Mouse (Mus musculus) monocyte, adult 59 days (primary cell): ENCODE measurements around the gene Olfr315. TPM values are rescaled to one million over a fixed set of nuclear protein-coding genes. Genes with fewer than 3 reads are reported as not detected.

ENCODE experiments used
- total RNA-seq, 2 experiments: library from RNA; stranded (reverse); gene quantifications; one replicate each; pipeline ENCODE4 v1.2.4; 2023

Olfr315 gene
- not detected for total RNA-seq

DNA sequence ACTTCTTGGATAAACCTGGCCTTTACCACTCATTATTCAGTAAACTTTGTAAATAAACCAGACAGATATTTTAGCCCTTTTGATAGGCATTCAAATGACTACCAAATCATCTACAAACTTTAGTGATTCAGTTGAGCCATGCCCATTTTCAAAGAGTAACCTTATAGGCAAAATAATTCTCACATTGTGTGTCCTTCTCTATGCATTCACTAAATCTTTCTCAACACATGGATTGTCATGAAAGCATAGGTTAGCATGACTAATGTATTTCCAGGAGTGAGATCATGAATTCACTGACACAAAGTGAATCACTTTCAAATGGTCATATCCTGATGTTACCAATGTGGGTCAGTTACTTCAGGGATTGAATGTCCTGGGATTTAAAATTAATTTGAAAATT lies at the start of gene Olfr315:
Olfr315 (plus strand) TSS at position 301 of the 400 bp plus-strand sequence.

DNA sequence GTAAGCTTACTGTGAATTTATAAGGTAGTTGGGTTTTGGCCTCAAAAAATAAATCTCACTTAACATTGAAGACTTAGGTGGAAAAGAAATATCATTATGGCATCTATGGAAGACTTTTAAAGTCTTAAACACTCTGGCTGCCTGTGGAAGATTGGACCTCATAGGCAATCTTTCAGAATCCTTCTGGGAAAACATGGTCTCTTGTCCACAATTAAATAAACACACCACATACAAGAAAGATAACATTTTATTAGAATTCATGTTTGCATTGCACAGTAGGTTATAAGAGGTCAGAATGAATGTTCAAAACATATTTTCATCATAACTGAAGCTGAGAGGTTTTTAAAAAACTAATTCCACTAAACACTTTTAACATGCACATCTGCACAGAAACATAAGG lies 49.1 kb upstream of the Olfr315 start, which contains the start of gene Olfr318:
Olfr318 (minus strand) TSS at position 101 of the 400 bp plus-strand sequence.

DNA sequence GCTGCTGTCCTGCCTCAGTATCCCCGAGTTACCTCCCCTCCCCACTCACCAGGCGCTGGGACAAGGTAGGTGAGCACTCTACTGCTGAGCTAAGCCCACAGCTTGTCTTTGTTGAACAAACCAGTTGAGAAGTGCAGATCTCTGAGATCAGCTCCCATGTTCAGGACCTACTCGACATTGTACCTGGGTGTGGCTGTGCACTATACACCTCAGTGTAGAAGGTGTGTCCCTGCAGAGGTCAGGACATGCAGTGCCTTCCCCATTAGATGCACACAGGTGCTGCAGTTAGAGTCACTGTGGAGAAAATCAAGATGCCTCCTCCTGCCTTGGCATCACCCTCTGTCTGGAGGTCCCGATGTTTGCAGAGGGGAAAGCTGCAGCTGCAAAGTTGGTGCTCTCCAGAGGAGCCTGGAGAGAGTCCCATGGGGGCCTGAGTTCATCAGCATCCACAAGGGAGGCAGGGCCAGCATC lies 34.2 kb upstream of the Olfr315 start, which contains the start of gene Olfr317:
Olfr317 (minus strand) TSS at position 421 of the 471 bp plus-strand sequence.

DNA sequence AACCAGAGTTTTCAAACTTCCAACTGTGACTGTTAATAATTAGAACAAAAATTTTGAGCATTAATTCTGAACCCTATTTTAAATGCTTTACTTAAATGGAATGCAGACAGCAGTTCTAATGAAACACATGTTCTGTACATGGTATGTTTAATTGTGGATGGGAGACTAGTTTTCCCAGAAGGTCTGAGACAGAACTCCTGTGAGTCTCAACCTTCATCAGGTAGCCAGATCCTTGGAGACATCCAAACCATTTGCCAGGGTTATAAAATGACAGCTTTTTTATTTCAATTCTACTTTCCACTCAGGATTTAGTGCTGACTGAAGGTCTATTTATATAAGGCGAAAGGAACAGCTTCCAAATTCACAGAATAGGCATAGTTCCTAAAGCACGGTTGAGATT lies 20.6 kb upstream of the Olfr315 start, which contains the start of gene Olfr316:
Olfr316 (plus strand) TSS at position 301 of the 400 bp plus-strand sequence.

DNA sequence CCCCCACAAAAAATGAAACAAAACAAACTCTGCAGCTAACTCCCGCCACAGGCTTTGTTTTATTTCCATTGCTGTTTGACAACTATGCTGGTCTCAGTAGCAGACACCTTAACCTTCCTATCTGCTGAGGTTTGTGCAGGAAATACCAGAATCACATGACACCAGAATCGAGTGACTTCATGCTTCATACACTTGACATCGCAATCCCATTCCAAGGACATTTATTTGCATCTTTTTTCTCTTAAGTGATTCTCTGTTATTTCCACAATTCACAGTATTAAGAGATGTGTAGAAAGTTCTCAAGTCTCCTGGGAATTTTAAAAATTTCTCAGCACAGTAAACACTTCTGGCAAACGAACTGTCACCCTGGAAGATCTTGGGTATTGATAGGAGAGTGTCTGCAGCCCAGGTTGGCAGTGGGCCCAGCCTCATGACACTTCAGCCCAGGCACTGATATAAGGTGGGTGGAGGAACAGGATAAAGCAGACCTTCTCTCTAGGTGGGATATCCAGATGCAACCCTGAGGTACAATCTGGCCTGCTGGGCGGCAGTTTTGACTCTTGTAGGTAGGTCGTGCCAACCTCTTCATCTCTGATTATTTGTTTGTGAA lies 9.6 kb downstream of the Olfr315 start, which contains the start of gene Olfr314:
Olfr314 (plus strand) TSS at position 473 of the 610 bp plus-strand sequence.

DNA sequence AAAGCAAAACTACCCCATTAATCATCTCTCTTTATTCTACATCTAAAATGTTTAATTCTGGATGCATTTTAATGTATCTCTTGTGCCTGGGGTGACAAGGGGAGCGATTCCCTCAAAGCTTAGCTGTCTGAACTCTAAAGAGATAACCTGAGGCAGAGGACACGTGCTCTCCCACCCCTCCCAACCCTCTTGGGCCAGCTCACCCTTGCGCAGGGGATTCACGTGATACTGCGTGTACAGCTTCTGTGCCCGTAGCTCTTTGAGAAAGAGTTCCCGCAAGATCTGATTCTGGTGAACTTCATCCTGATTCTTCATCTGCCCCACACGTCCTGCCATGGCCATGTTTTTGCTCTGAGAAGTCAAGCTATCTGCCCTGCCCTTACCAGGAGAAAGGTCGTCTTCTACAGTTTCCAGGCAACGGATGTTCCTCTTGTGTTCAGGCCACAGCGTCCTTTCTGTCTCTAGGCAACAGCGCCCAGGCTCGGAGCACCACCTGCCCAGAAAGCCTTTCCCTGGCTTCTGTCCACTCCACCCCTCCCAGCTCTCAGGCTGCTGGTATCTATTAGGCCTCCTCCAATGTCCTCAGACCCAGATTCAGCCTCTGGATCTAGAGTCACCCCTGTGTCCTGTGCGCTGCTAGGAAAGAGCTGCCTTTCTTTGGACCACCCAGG lies 28.7 kb downstream of the Olfr315 start, which contains the start of gene Fam183b:
Fam183b (minus strand) TSS at position 403 of the 671 bp plus-strand sequence.

DNA sequence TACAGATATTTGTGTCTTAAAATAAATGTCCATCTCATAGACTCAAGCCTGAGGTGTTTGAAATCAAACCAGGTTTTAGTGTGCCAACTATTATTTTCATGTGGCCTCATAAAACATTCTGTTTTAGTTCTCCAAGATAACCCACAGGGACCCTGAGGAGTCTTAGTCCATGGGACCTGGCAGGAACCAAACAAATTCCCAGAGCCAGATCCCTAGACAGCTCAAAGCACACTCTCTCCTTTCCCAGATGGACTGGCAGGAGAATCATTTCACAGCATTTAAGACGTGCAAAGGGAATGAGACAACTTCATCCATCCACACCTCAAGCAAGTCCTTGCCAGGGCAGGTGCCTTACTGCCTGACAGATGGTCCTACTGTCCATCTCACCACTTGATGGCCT lies 41.7 kb downstream of the Olfr315 start, which contains the start of gene Olfr313:
Olfr313 (plus strand) TSS at position 301 of the 400 bp plus-strand sequence.

DNA sequence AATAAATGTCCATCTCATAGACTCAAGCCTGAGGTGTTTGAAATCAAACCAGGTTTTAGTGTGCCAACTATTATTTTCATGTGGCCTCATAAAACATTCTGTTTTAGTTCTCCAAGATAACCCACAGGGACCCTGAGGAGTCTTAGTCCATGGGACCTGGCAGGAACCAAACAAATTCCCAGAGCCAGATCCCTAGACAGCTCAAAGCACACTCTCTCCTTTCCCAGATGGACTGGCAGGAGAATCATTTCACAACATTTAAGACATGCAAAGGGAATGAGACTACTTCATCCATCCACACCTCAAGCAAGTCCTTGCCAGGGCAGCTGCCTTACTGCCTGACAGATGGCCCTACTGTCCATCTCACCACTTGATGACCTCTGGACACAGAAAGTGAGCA lies 55.9 kb downstream of the Olfr315 start, which contains the start of gene Olfr312:
Olfr312 (plus strand) TSS at position 301 of the 400 bp plus-strand sequence.

Other genes starting within 250 kb of the Olfr315 start
- gene Olfr330, start 238.4 kb upstream of the Olfr315 start, total RNA-seq = not detected
- not detected for gene Olfr329-ps, start 226.8 kb upstream of the Olfr315 start, total RNA-seq
- gene Olfr328, start 217.6 kb upstream of the Olfr315 start, total RNA-seq = under 1 TPM in 1 of 2 experiments, not detected in 1; 0.39 TPM
- not detected for gene Olfr224, start 202.6 kb upstream of the Olfr315 start, total RNA-seq
- gene Olfr325, start 195.5 kb upstream of the Olfr315 start, total RNA-seq = not detected
- gene Olfr324, start 178.1 kb upstream of the Olfr315 start, total RNA-seq = not detected
- not detected for gene 2210407C18Rik, start 157.1 kb upstream of the Olfr315 start, total RNA-seq
- gene Olfr323, start 142.7 kb upstream of the Olfr315 start, total RNA-seq = not detected
- not detected for gene Trim58, start 132.7 kb upstream of the Olfr315 start, total RNA-seq
- gene Olfr322, start 114.4 kb upstream of the Olfr315 start, total RNA-seq = not detected
- not detected for gene Olfr320, start 92.1 kb upstream of the Olfr315 start, total RNA-seq
- not detected for gene Olfr319, start 74.0 kb upstream of the Olfr315 start, total RNA-seq
- gene Olfr318, start 49.2 kb upstream of the Olfr315 start, total RNA-seq = not detected
- gene Olfr317, start 34.0 kb upstream of the Olfr315 start, total RNA-seq = not detected
- not detected for gene Olfr316, start 20.5 kb upstream of the Olfr315 start, total RNA-seq
- not detected for gene Olfr314, start 9.8 kb downstream of the Olfr315 start, total RNA-seq
- gene Fam183b, start 28.8 kb downstream of the Olfr315 start, total RNA-seq = not detected
- gene Olfr313, start 41.8 kb downstream of the Olfr315 start, total RNA-seq = not detected
- gene Olfr312, start 56.0 kb downstream of the Olfr315 start, total RNA-seq = not detected
- not detected for gene Olfr311, start 66.1 kb downstream of the Olfr315 start, total RNA-seq
- gene Gm12258, start 74.0 kb downstream of the Olfr315 start, total RNA-seq = 1 to 10 TPM; 2.1 to 3.3 TPM
- gene 2810021J22Rik, start 94.0 kb downstream of the Olfr315 start, total RNA-seq = 1 to 10 TPM; 2.8 to 2.9 TPM
- 1 to 10 TPM; 5.3 to 5.6 TPM for gene Zfp39, start 131.0 kb downstream of the Olfr315 start, total RNA-seq
- not detected for gene Btnl10, start 144.7 kb downstream of the Olfr315 start, total RNA-seq
- gene Rnf187, start 165.7 kb downstream of the Olfr315 start, total RNA-seq = 10 to 100 TPM; 79.4 to 81.0 TPM
- 1 to 10 TPM; 3.2 TPM for gene Hist3h2ba, start 175.7 kb downstream of the Olfr315 start, total RNA-seq
- 10 to 100 TPM; 29.4 to 31.8 TPM for gene Hist3h2a, start 181.5 kb downstream of the Olfr315 start, total RNA-seq
- under 1 TPM; 0.13 to 0.21 TPM for gene Trim17, start 181.5 kb downstream of the Olfr315 start, total RNA-seq
- gene Trim11, start 204.9 kb downstream of the Olfr315 start, total RNA-seq = 10 to 100 TPM; 40.7 to 41.1 TPM